Mouse (Mus musculus) kidney, adult 2 months (tissue): ENCODE data around the gene Clic1.
A peak's percentile ranks its signal among the peaks of the same experiment; 100 is the strongest.

ENCODE experiments used
- CTCF ChIP-seq: fragments of 200-500 bp; conservative IDR thresholded peaks from 2 replicates; pipeline ENCODE4 v1.5.1; 2011; ENCODE audit warnings: low read depth, mild to moderate bottlenecking, control low read depth, low read length, moderate library complexity, mixed read lengths; ENCODE audit not compliant: insufficient read depth, insufficient read length
- POLR2A ChIP-seq: fragments of 200-500 bp; IDR thresholded peaks from one replicate; pipeline ENCODE4 v1.6.1; 2011; ENCODE audit warnings: low read depth, low read length, control low read depth

- TF ChIP-seq CTCF (no peak), POLR2A (peak; percentile 68)
These were observed 472 bp downstream of the Clic1 start for GRCm38 (mm10) chr17:35050126-35050750.
